In genomic region chr9:106368831-106369501, GRCm38 (mm10) we compare ENCODE assay signal across 7 mouse cellular contexts. TPM values are rescaled to one million over a fixed set of nuclear protein-coding genes. Genes with fewer than 3 reads are reported as not detected.
DNase-seq lines count a peak whose midpoint lies in the region; ATAC-seq lines count a peak whose summit lies in the region.

No protein-coding gene starts in this region.

- H3K9ac ChIP-seq in midbrain, embryonic 12.5 days (replicated peaks) = peak overlapping the region; percentile 92

- H3K4me2 ChIP-seq in midbrain, embryonic 12.5 days (replicated peaks) = peak overlapping the region; percentile 89

- H3K4me1 ChIP-seq in embryonic facial prominence, embryonic 10.5 days = peaks cover 83% of the 10 kb centered on the region
- peaks cover 43% of the 10 kb centered on the region for H3K4me1 ChIP-seq in midbrain, embryonic 12.5 days

- peak overlapping the region; percentile 82 for H3K4me3 ChIP-seq in embryonic facial prominence, embryonic 10.5 days
- H3K4me3 ChIP-seq in midbrain, embryonic 12.5 days = peak overlapping the region; percentile 83

- H3K27ac ChIP-seq in embryonic facial prominence, embryonic 10.5 days (replicated peaks) = peak overlapping the region; percentile 97
- H3K27ac ChIP-seq in midbrain, embryonic 12.5 days (replicated peaks) = peak overlapping the region; percentile 97

- no peaks in the 10 kb centered on the region for H3K27me3 ChIP-seq in embryonic facial prominence, embryonic 10.5 days (replicated peaks; ENCODE audit: low read depth, poor library complexity, severe bottlenecking)
- peaks cover 12% of the 10 kb centered on the region for H3K27me3 ChIP-seq in midbrain, embryonic 12.5 days
- H3K27me3 ChIP-seq in splenic B cell, adult 2 months (ENCODE audit: control insufficient read depth, insufficient read depth, low read length, poor library complexity, severe bottlenecking) = no peaks in the 10 kb centered on the region

- H3K9me3 ChIP-seq in embryonic facial prominence, embryonic 10.5 days = no peaks in the 10 kb centered on the region
- H3K9me3 ChIP-seq in midbrain, embryonic 12.5 days = no peaks in the 10 kb centered on the region

- peaks cover 42% of the 10 kb centered on the region for H3K36me3 ChIP-seq in embryonic facial prominence, embryonic 10.5 days (replicated peaks)
- H3K36me3 ChIP-seq in midbrain, embryonic 12.5 days = peaks cover 26% of the 10 kb centered on the region
- peaks cover 6% of the 10 kb centered on the region for H3K36me3 ChIP-seq in splenic B cell, adult 2 months (ENCODE audit: control insufficient read depth, insufficient read depth, low read length, poor library complexity, severe bottlenecking)

- WGBS in embryonic facial prominence, embryonic 10.5 days = under 1% methylated on average over 72 of the region's 72 CpGs
- under 1% methylated on average over 68 of the region's 72 CpGs for WGBS in midbrain, embryonic 12.5 days

- DNase-seq in ES-CJ7 (ENCODE audit: low read depth, low spot score) (peak; percentile 45), adipocyte (ENCODE audit: low spot score) (peak; percentile 59)
- peak; percentile 76 for DNase-seq in embryonic facial prominence, embryonic 10.5 days (ENCODE audit: low spot score)
- DNase-seq in heart, postnatal 14 days = peak; percentile 67 to 70
- peak; percentile 75 for DNase-seq in left cerebral cortex, postnatal 4 days
- peak; percentile 73 for DNase-seq in splenic B cell, adult 2 months (ENCODE audit: low read depth, low spot score)

- ATAC-seq in midbrain, embryonic 12.5 days (ENCODE audit: low FRiP score, low read depth) = peak; percentile 35

- intact Hi-C loops in heart, postnatal 14 days (cut with DNase I) = loop anchor here (1.0 to 5.0 kb wide), 4 partner anchors 51 to 108 kb away; partner anchors contain the start of genes Parp3 and Rrp9
- intact Hi-C loops in left cerebral cortex, postnatal 4 days (cut with DNase I) = loop anchor here (2.0 to 5.0 kb wide), 2 partner anchors 50 to 52 kb away; no protein-coding TSS in a partner anchor

RNA-seq across cellular contexts. Expression of gene Dusp7, which starts 0.5 kb away (rescaled TPM):
- 29.5 and 30.8 TPM in 2 replicates for polyA plus RNA-seq in embryonic facial prominence, embryonic 10.5 days (2016; fragmentation: Nextera tagmentation; extraction: Ambion mirVana)
- 10 to 100 TPM; 53.2 to 53.9 TPM for total RNA-seq in heart, postnatal 14 days (2021)
- total RNA-seq in left cerebral cortex, postnatal 4 days (2021) = 10 to 100 TPM; 54.3 to 54.4 TPM
- polyA plus RNA-seq in midbrain, embryonic 12.5 days (2016; fragmentation: Nextera tagmentation; extraction: Ambion mirVana) = 14.5 and 14.9 TPM in 2 replicates

Comparison
In these comparisons a context has a peak if more than half of its experiments do, and no peak if none do; other contexts are left out.
1. Peak in every context shown above with its lines: DNase-seq, ATAC-seq, H3K4me3 ChIP-seq and H3K27ac ChIP-seq.